Mouse (Mus musculus) MEL (cell line): ENCODE data around the gene Nes. TPM values are rescaled to one million over a fixed set of nuclear protein-coding genes. Genes with fewer than 3 reads are reported as not detected.

Source experiments
- DNase-seq: peaks from one replicate; pipeline ENCODE4 v3.0.0; 2011; ENCODE audit warnings: low read depth, low spot score
- H3K27ac ChIP-seq: 2 replicates; pipeline ENCODE4 v1.5.1; 2012; ENCODE audit warnings: low read depth, mild to moderate bottlenecking, control low read depth, low read length, moderate library complexity; ENCODE audit not compliant: control insufficient read depth
- H3K27me3 ChIP-seq, 2 experiments: fragments of 150-350 bp in 1 of 2; sonication (generic) in 1 of 2; 2 replicates each; pipeline ENCODE4 v1.6.1; 2012; ENCODE audit warnings: low read length in 2 of 2, mild to moderate bottlenecking in 2 of 2, improper control_type of control experiment in 1 of 2, moderate library complexity in 1 of 2; ENCODE audit not compliant: insufficient read depth in 2 of 2, control insufficient read depth in 1 of 2
- H3K36me3 ChIP-seq, 2 experiments: 2 replicates each; pipeline ENCODE4 v1.6.1; 2012 to 2014; ENCODE audit warnings: low read length in 2 of 2, improper control_type of control experiment in 1 of 2, inconsistent platforms in 1 of 2, mild to moderate bottlenecking in 1 of 2; ENCODE audit not compliant: insufficient read depth in 2 of 2, control insufficient read depth in 1 of 2
- H3K4me1 ChIP-seq, 2 experiments: fragments of 150-350 bp in 1 of 2; sonication (generic) in 1 of 2; 2 replicates each; pipeline ENCODE4 v1.6.1; 2012; ENCODE audit warnings: low read length in 2 of 2, improper control_type of control experiment in 1 of 2, mild to moderate bottlenecking in 1 of 2; ENCODE audit not compliant: insufficient read depth in 2 of 2, control insufficient read depth in 1 of 2
- H3K4me3 ChIP-seq, 2 experiments: fragments of 150-350 bp in 1 of 2; sonication (generic) in 1 of 2; 2 replicates each; pipeline ENCODE4 v1.5.1; 2012; ENCODE audit warnings: low read depth in 2 of 2, low read length in 2 of 2, mild to moderate bottlenecking in 2 of 2, moderate library complexity in 2 of 2, control low read depth in 1 of 2, improper control_type of control experiment in 1 of 2; ENCODE audit not compliant: control insufficient read depth in 1 of 2, insufficient read depth in 1 of 2
- H3K79me2 ChIP-seq: 2 replicates; pipeline ENCODE4 v1.6.1; 2012; ENCODE audit warnings: mild to moderate bottlenecking, low read length, moderate library complexity; ENCODE audit not compliant: control insufficient read depth, poor library complexity, insufficient read depth
- H3K9ac ChIP-seq: 2 replicates; pipeline ENCODE4 v1.6.1; 2012; ENCODE audit warnings: low read depth, mild to moderate bottlenecking, control low read depth, low read length, moderate library complexity; ENCODE audit not compliant: control insufficient read depth, poor library complexity, severe bottlenecking
- H3K9me3 ChIP-seq: fragments of 150-350 bp; sonication (generic); replicated peaks from 2 replicates; pipeline ENCODE4 v1.6.1; 2012; ENCODE audit warnings: mild to moderate bottlenecking, low read length, improper control_type of control experiment, moderate library complexity; ENCODE audit not compliant: insufficient read depth
- BHLHE40 ChIP-seq: IDR thresholded peaks from 2 replicates; pipeline ENCODE4 v1.6.1; 2012; ENCODE audit warnings: low read depth, mild to moderate bottlenecking, inconsistent platforms, low read length, improper control_type of control experiment, borderline replicate concordance
- CHD1 ChIP-seq: IDR thresholded peaks from 2 replicates; pipeline ENCODE4 v1.6.1; 2012; ENCODE audit warnings: low read depth, mild to moderate bottlenecking, inconsistent platforms, low read length, improper control_type of control experiment
- CTCF ChIP-seq, 3 experiments: IDR thresholded peaks in 2 of 3; conservative IDR thresholded peaks in 1 of 3; 2 replicates each; pipeline ENCODE4 v1.5.1; 2011 to 2012; ENCODE audit warnings: low read length in 3 of 3, low read depth in 2 of 3, mild to moderate bottlenecking in 2 of 3, improper control_type of control experiment in 1 of 3, inconsistent platforms in 1 of 3, mixed read lengths in 1 of 3, moderate library complexity in 1 of 3; ENCODE audit not compliant: control insufficient read depth in 1 of 3, insufficient read depth in 1 of 3, poor library complexity in 1 of 3, severe bottlenecking in 1 of 3
- E2F4 ChIP-seq: IDR thresholded peaks from 2 replicates; pipeline ENCODE4 v1.6.1; 2011; ENCODE audit warnings: low read depth, low read length, improper control_type of control experiment, borderline replicate concordance
- ELF1 ChIP-seq: IDR thresholded peaks from 2 replicates; pipeline ENCODE4 v1.6.1; 2014; ENCODE audit warnings: low read depth, mild to moderate bottlenecking, inconsistent platforms, low read length, improper control_type of control experiment, moderate library complexity
- GATA1 ChIP-seq: IDR thresholded peaks from 2 replicates; pipeline ENCODE4 v1.6.1; 2011; ENCODE audit warnings: low read depth, low read length, improper control_type of control experiment
- KAT2A ChIP-seq: conservative IDR thresholded peaks from 2 replicates; pipeline ENCODE4 v1.6.1; 2012; ENCODE audit warnings: low read depth, low read length, improper control_type of control experiment, inconsistent platforms
- MAFK ChIP-seq: IDR thresholded peaks from 2 replicates; pipeline ENCODE4 v1.6.1; 2011; ENCODE audit warnings: low read depth, mild to moderate bottlenecking, low read length, improper control_type of control experiment, borderline replicate concordance
- MAX ChIP-seq: IDR thresholded peaks from 2 replicates; pipeline ENCODE4 v1.6.1; 2011; ENCODE audit warnings: low read length, improper control_type of control experiment
- MEF2A ChIP-seq: IDR thresholded peaks from 2 replicates; pipeline ENCODE4 v1.6.1; 2014; ENCODE audit warnings: low read depth, mild to moderate bottlenecking, inconsistent platforms, low read length, improper control_type of control experiment; ENCODE audit not compliant: poor library complexity, insufficient replicate concordance, severe bottlenecking; ENCODE audit errors: extremely low read depth
- MXI1 ChIP-seq: IDR thresholded peaks from 2 replicates; pipeline ENCODE4 v1.6.1; 2011; ENCODE audit warnings: mild to moderate bottlenecking, low read depth, low read length, improper control_type of control experiment
- NRF1 ChIP-seq: IDR thresholded peaks from 2 replicates; pipeline ENCODE4 v1.6.1; 2014; ENCODE audit warnings: low read depth, mild to moderate bottlenecking, inconsistent platforms, low read length, improper control_type of control experiment, moderate library complexity; ENCODE audit not compliant: poor library complexity, insufficient read depth, severe bottlenecking
- POLR2A ChIP-seq, 2 experiments: IDR thresholded peaks; 2 replicates each; pipeline ENCODE4 v1.6.1; 2011 to 2012; ENCODE audit warnings: low read length in 2 of 2, mild to moderate bottlenecking in 2 of 2, control low read depth in 1 of 2, improper control_type of control experiment in 1 of 2, low read depth in 1 of 2, moderate library complexity in 1 of 2; ENCODE audit not compliant: control insufficient read depth in 1 of 2, insufficient read depth in 1 of 2, poor library complexity in 1 of 2
- POLR2AphosphoS2 ChIP-seq: IDR thresholded peaks from 2 replicates; pipeline ENCODE4 v1.6.1; 2011; ENCODE audit warnings: low read length, improper control_type of control experiment
- POLR2AphosphoS5 ChIP-seq: IDR thresholded peaks from 2 replicates; pipeline ENCODE4 v1.6.1; 2012; ENCODE audit warnings: low read depth, borderline replicate concordance, mild to moderate bottlenecking, inconsistent platforms, low read length, moderate library complexity, mixed read lengths
- RAD21 ChIP-seq: IDR thresholded peaks from 2 replicates; pipeline ENCODE4 v1.6.1; 2011; ENCODE audit warnings: mild to moderate bottlenecking, low read depth, low read length, improper control_type of control experiment
- SIN3A ChIP-seq: IDR thresholded peaks from 2 replicates; pipeline ENCODE4 v1.6.1; 2012; ENCODE audit warnings: low read length, improper control_type of control experiment, inconsistent platforms
- SMC3 ChIP-seq: IDR thresholded peaks from 2 replicates; pipeline ENCODE4 v1.6.1; 2011; ENCODE audit warnings: low read depth, low read length, improper control_type of control experiment
- TCF12 ChIP-seq: IDR thresholded peaks from 2 replicates; pipeline ENCODE4 v1.6.1; 2014; ENCODE audit warnings: low read depth, mild to moderate bottlenecking, inconsistent platforms, low read length, improper control_type of control experiment, moderate library complexity
- UBTF ChIP-seq: IDR thresholded peaks from 2 replicates; pipeline ENCODE4 v1.6.1; 2012; ENCODE audit warnings: low read depth, mild to moderate bottlenecking, inconsistent platforms, low read length, improper control_type of control experiment, moderate library complexity, borderline replicate concordance; ENCODE audit not compliant: insufficient read depth
- USF2 ChIP-seq, 2 experiments: IDR thresholded peaks; 2 replicates each; pipeline ENCODE4 v1.6.1; 2011 to 2012; ENCODE audit warnings: improper control_type of control experiment in 2 of 2, low read length in 2 of 2, borderline replicate concordance in 1 of 2, inconsistent platforms in 1 of 2, low read depth in 1 of 2, mild to moderate bottlenecking in 1 of 2; ENCODE audit not compliant: insufficient read depth in 1 of 2
- ZC3H11A ChIP-seq: IDR thresholded peaks from 2 replicates; pipeline ENCODE4 v1.6.1; 2012; ENCODE audit warnings: low read depth, mild to moderate bottlenecking, inconsistent platforms, low read length, improper control_type of control experiment
- ZKSCAN1 ChIP-seq: IDR thresholded peaks from 2 replicates; pipeline ENCODE4 v1.6.1; 2012; ENCODE audit warnings: low read depth, mild to moderate bottlenecking, inconsistent platforms, low read length, improper control_type of control experiment, moderate library complexity
- ZMIZ1 ChIP-seq: IDR thresholded peaks from 2 replicates; pipeline ENCODE4 v1.6.1; 2012; ENCODE audit warnings: low read depth, mild to moderate bottlenecking, inconsistent platforms, low read length, improper control_type of control experiment, moderate library complexity
- polyA plus RNA-seq, 2 experiments: library from polyadenylated mRNA; stranded (reverse) in 1 of 2; unstranded in 1 of 2; fragments of >175 nt in 1 of 2; fragments of >200 nt in 1 of 2; gene quantifications; 2 replicates each; pipeline versions ENCODE4 v1.2.1 to v1.2.4; 2012; ENCODE audit warnings: low replicate concordance in 2 of 2, low read depth in 1 of 2; ENCODE audit not compliant: insufficient read length in 2 of 2, insufficient read depth in 1 of 2, missing spikeins in 1 of 2
- total RNA-seq: library from RNA; depleted of rRNA; stranded (reverse); fragments of 300-350 nt; gene quantifications from 2 replicates; pipeline ENCODE4 v1.2.3, GENCODE M21; 2012

Gene Nes
- total and polyA plus RNA-seq, 3 experiments, result 0.01 TPM; not detected in 2

- Histone ChIP-seq H3K4me3 (no peak overlapping the region), H3K9me3 (no peaks in the 10 kb centered on the region), H3K79me2 (no peaks in the 10 kb centered on the region), H3K36me3 (no peaks in the 10 kb centered on the region), H3K9ac (no peak overlapping the region), H3K4me1 (no peaks in the 10 kb centered on the region), H3K27ac (no peak overlapping the region), H3K27me3 (peaks cover 0 to 3% of the 10 kb centered on the region in 2 experiments; a peak in 2 of 4 replicates)
- DNase-seq, result peak; percentile 76
- TF ChIP-seq GATA1 (peak; percentile 24; the same call in 1 of the 2 replicates), SMC3 (peak; percentile 54), RAD21 (peak; percentile 50), ZC3H11A (peak; percentile 41; the same call in 1 of the 2 replicates), USF2 (IDR thresholded peaks at IDR 0.05; ENCODE audit: borderline replicate concordance in 1 of 2, insufficient read depth in 1 of 2, low read depth in 1 of 2, low read length in 2 of 2) (no peak), CTCF (IDR thresholded peaks at IDR 0.05 in 2 of 3, conservative IDR thresholded peaks at IDR 0.05 in 1 of 3; ENCODE audit: control insufficient read depth in 1 of 3, insufficient read depth in 1 of 3, low read depth in 2 of 3, low read length in 3 of 3, poor library complexity in 1 of 3, severe bottlenecking in 1 of 3) (peak; percentile 58 to 77 (median 68))
Measured at GRCm38 (mm10) chr3:88010634-88011265, 39.9 kb downstream of the Nes start.

GRCm38 (mm10) chr3:88022322-88023191 lies 51.7 kb downstream of the Nes start:
- Histone ChIP-seq H3K4me3 (no peak overlapping the region), H3K27ac (no peak overlapping the region), H3K36me3 (no peaks in the 10 kb centered on the region), H3K9ac (no peak overlapping the region), H3K27me3 (peaks cover 8 to 10% of the 10 kb centered on the region in 2 experiments), H3K4me1 (no peaks in the 10 kb centered on the region), H3K9me3 (no peaks in the 10 kb centered on the region), H3K79me2 (no peaks in the 10 kb centered on the region)
- no peak for TF ChIP-seq POLR2A (IDR thresholded peaks at IDR 0.05; ENCODE audit: control insufficient read depth in 1 of 2, insufficient read depth in 1 of 2, low read depth in 1 of 2, low read length in 2 of 2, poor library complexity in 1 of 2)
- TF ChIP-seq MXI1, result no peak
- no peak for TF ChIP-seq ZMIZ1
- no peak for TF ChIP-seq SIN3A
- TF ChIP-seq ZKSCAN1, result no peak
- no peak for TF ChIP-seq E2F4
- TF ChIP-seq MAX, result no peak
- TF ChIP-seq UBTF, result no peak
- TF ChIP-seq NRF1, result no peak
- TF ChIP-seq TCF12, result no peak
- no peak for TF ChIP-seq MEF2A
- TF ChIP-seq POLR2AphosphoS2, result no peak
- no peak for TF ChIP-seq CTCF (IDR thresholded peaks at IDR 0.05 in 2 of 3, conservative IDR thresholded peaks at IDR 0.05 in 1 of 3; ENCODE audit: control insufficient read depth in 1 of 3, insufficient read depth in 1 of 3, low read depth in 2 of 3, low read length in 3 of 3, poor library complexity in 1 of 3, severe bottlenecking in 1 of 3)
- no peak for TF ChIP-seq BHLHE40
- TF ChIP-seq GATA1, result no peak
- no peak for TF ChIP-seq KAT2A
- TF ChIP-seq MAFK, result no peak
- no peak for TF ChIP-seq ELF1
- no peak for TF ChIP-seq CHD1
- no peak for TF ChIP-seq POLR2AphosphoS5
- no peak for DNase-seq
